Mouse (Mus musculus) spleen, adult 2 months (tissue): ENCODE data around the gene Dhdh. TPM values are rescaled to one million over a fixed set of nuclear protein-coding genes. Genes with fewer than 3 reads are reported as not detected.
"Not testable (repeated sequence)": the region's sequence is repeated elsewhere in the genome, so short reads cannot be mapped to it uniquely, and the experiment has no call there.

Experiments used
- DNase-seq, 2 experiments: peaks; one replicate each; pipeline versions ENCODE4 v3.0.0 to v3.0.0-alpha.2; 2012 to 2021; ENCODE audit warnings: low spot score in 2 of 2, low read depth in 1 of 2
- H3K27ac ChIP-seq: fragments of 200-500 bp; 2 replicates; pipeline ENCODE4 v1.5.1; 2012; ENCODE audit warnings: low read length, inconsistent platforms; ENCODE audit not compliant: insufficient read depth
- H3K27me3 ChIP-seq: fragments of 200-500 bp; 2 replicates; pipeline ENCODE4 v1.6.1; 2012; ENCODE audit warnings: mild to moderate bottlenecking, moderate library complexity, low read length, inconsistent platforms; ENCODE audit not compliant: control insufficient read depth, insufficient read depth
- H3K36me3 ChIP-seq: fragments of 200-500 bp; 2 replicates; pipeline ENCODE4 v1.6.1; 2012; ENCODE audit warnings: mild to moderate bottlenecking, low read length, inconsistent platforms; ENCODE audit not compliant: control insufficient read depth, insufficient read depth
- H3K4me1 ChIP-seq: fragments of 200-500 bp; 2 replicates; pipeline ENCODE4 v1.6.1; 2011; ENCODE audit warnings: inconsistent platforms; ENCODE audit not compliant: control insufficient read depth, insufficient read depth, insufficient read length
- H3K4me3 ChIP-seq: fragments of 200-500 bp; 2 replicates; pipeline ENCODE4 v1.5.1; 2011; ENCODE audit warnings: mild to moderate bottlenecking, inconsistent platforms; ENCODE audit not compliant: insufficient read depth, insufficient read length; ENCODE audit errors: extremely low read depth
- CTCF ChIP-seq: fragments of 200-500 bp; IDR thresholded peaks from 2 replicates; pipeline ENCODE4 v1.5.1; 2011; ENCODE audit warnings: mild to moderate bottlenecking, inconsistent platforms; ENCODE audit not compliant: insufficient read depth, insufficient read length, insufficient replicate concordance; ENCODE audit errors: extremely low read depth
- POLR2A ChIP-seq: fragments of 200-500 bp; IDR thresholded peaks from 2 replicates; pipeline ENCODE4 v1.6.1; 2011; ENCODE audit warnings: low read depth, low read length, inconsistent platforms
- WGBS: fragments of 180-500 bp; shearing (Covaris S2); methylation state at CpG from one replicate; pipeline ENCODE4 v1.1.7; 2018; 5-methylcytosine and 5-hydroxymethylcytosine counted together
- polyA plus RNA-seq: library from polyadenylated mRNA; depleted of rRNA; stranded (reverse); fragments of >200 nt; gene quantifications from 2 replicates; pipeline ENCODE4 v1.2.3, GENCODE M21; 2012

The Dhdh gene
- polyA plus RNA-seq, 1 experiment: 1.6 TPM

DNA sequence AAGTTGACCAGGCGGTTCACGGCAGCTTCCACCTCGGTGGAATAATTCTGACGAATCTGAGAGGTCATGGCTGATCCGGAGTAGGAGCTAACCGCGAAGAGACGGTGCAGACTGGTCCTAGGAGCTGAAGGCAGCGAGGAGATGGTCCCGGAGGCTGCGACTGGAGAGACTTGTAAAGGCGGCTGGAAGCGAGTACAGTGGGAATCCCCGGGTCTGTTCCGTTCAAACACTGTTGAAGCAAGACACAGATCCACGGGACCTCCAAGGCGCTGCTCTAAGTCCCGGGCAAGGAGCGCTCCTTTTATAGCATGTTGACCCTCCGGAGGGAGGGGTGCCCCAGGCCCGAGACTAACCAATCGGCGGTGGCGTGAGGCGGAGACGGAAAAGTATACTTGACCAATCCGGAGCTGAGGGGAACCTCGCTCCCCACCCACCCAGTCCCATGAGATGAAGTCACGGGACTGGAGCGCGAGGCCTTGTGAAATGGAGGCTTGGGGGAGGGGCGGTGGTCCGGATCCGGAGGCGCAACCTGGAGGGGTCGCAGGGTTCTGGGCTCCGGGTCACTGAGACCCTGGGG lies 29.0 kb downstream of the Dhdh start, which contains the start of gene Ftl1:
Gene Ftl1, minus strand, starts transcription at position 321 of the 577 bp plus-strand sequence.
- peaks cover 29% of the 10 kb centered on the region for H3K36me3 ChIP-seq
- WGBS: under 1% methylated on average over 37 of the region's 37 CpGs
- not testable (repeated sequence) for H3K4me1 ChIP-seq

DNA sequence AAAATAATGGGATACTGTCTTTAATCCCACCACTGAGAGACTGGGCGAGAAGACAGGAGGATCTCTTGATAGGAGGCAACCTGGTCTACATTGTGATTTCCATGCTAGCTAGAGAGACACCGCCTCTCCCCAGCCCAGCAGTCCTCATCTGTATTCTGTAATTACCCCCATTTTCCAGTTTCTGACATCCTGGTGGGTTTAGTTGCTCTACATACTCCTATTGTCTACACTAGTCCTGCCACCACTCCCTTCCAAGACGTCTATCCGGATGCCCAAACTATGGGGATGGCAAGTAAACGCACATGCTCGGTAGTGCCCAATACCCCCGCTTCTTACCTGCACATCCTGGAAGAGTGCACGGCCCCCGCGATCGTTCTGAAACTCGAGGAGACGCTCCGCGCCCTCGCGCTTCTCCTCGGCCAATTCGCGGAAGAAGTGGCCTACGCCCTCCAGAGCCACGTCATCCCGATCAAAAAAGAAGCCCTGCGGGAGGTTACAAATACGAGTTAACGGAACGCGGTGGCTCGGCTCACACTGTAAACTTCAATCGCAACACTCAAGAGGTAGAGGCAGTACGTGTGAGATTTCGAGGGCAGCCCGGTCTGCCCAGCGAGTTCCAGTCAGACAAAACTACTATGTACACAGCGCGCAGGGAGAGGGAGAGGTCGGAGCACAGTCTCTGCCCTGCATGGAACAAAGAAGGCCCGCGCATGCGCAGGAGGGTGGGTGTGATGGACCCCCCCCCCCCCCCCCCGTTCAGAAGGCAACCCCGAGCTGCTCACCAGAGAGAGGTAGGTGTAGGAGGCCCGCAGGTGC lies 29.6 kb downstream of the Dhdh start:
- Histone ChIP-seq H3K4me1 (peaks cover 6% of the 10 kb centered on the region; the same call in 1 of the 2 replicates), H3K4me3 (peak overlapping the region; percentile 84), H3K27ac (peak overlapping the region; percentile 87), H3K36me3 (peaks cover 28% of the 10 kb centered on the region), H3K27me3 (no peaks in the 10 kb centered on the region)
- peak; percentile 52 to 78 for DNase-seq
- TF ChIP-seq POLR2A: peak; percentile 19; the same call in 1 of the 2 replicates
- no peak for TF ChIP-seq CTCF
- WGBS: 1% methylated on average over 43 of the region's 43 CpGs

More for the DNA sequence above, 29.0 kb downstream of the Dhdh start, which contains the start of gene Ftl1:
- peak within 1 kb of the TSS; percentile 84 for H3K4me3 ChIP-seq
- H3K27me3 ChIP-seq: not testable (repeated sequence)
- DNase-seq: peak; percentile 94 to 96
- H3K27ac ChIP-seq: peak within 1 kb of the TSS; percentile 87
- peak; percentile 87 for TF ChIP-seq POLR2A

DNA sequence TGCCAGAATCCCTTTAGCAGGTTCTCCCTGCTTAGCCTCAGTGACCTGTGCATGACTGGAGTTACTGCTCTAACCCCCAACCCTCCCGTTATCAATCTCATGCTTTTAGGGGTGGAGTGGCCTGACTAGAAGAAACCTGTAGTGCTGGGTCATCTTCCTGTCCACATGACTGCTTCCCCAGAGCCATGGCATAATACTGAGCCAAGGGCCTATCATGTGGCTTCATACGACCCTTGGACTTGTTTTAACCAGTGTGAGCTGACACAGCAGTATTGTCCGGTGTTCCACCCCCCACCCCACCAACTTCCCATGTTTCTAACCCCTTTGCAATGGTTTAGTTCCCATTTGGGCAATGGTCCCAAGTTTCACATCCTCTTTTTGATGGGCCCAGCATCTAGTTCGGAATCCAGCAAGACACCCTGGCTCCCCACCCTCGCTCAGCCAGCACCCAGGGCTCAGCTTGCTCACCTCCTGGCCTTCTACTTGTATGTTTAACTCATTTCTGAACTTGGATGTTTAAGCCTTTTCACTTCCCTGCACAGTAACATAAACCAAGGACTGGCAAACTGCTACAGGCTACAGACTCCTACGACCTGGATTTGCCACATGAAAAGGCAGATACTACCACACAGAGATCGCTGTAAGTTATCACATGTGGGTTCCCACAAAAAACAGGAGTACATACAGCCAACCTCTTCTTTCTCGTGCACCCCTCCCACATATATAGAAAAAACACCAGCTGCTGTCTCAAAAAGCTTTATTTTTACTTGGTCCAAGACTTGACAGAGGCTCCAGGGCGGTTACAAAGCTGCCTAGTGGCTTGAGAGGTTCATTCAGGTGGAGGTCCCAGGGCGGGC lies 31.2 kb downstream of the Dhdh start:
- peaks cover 6% of the 10 kb centered on the region; the same call in 1 of the 2 replicates for H3K4me1 ChIP-seq
- TF ChIP-seq POLR2A (no peak), CTCF (no peak)
- peak overlapping the region; percentile 18; the same call in 1 of the 2 replicates for H3K4me3 ChIP-seq
- H3K27me3 ChIP-seq: no peaks in the 10 kb centered on the region
- peaks cover 20% of the 10 kb centered on the region for H3K36me3 ChIP-seq
- WGBS: 41% methylated on average over 10 of the region's 10 CpGs
- DNase-seq: peak; percentile 38 to 52
- peak overlapping the region; percentile 31 for H3K27ac ChIP-seq

DNA sequence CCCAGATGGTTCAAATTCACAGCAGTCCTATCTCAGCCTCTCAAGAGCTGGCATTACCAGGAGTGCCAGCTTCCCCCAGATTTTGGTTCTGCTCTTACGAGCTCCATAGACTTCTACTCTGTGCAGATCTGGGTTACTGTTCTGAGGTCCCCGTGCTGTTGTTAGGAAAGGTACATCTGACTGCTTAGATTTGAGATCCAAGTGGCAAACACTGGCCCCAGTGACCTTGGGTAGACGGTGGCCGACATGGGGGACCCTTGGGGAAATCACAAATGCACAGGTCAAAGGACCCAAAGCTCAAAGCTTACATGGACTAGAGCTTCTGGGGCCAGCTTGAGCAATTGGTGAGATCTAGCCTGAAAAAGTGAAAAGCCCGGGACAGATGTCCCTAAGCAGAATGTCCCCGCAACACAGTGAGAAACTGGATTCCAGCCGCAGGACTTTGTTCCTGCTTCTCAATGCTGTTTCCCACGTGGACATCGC lies 31.8 kb downstream of the Dhdh start:
- TF ChIP-seq CTCF: no peak
- no peak for TF ChIP-seq POLR2A
- no peak for DNase-seq
- peaks cover 6% of the 10 kb centered on the region; the same call in 1 of the 2 replicates for H3K4me1 ChIP-seq
- H3K27ac ChIP-seq: peak overlapping the region; percentile 4
- no peaks in the 10 kb centered on the region for H3K27me3 ChIP-seq
- no peak overlapping the region for H3K4me3 ChIP-seq
- peaks cover 17% of the 10 kb centered on the region for H3K36me3 ChIP-seq
- 64% methylated on average over 9 of the region's 9 CpGs for WGBS

DNA sequence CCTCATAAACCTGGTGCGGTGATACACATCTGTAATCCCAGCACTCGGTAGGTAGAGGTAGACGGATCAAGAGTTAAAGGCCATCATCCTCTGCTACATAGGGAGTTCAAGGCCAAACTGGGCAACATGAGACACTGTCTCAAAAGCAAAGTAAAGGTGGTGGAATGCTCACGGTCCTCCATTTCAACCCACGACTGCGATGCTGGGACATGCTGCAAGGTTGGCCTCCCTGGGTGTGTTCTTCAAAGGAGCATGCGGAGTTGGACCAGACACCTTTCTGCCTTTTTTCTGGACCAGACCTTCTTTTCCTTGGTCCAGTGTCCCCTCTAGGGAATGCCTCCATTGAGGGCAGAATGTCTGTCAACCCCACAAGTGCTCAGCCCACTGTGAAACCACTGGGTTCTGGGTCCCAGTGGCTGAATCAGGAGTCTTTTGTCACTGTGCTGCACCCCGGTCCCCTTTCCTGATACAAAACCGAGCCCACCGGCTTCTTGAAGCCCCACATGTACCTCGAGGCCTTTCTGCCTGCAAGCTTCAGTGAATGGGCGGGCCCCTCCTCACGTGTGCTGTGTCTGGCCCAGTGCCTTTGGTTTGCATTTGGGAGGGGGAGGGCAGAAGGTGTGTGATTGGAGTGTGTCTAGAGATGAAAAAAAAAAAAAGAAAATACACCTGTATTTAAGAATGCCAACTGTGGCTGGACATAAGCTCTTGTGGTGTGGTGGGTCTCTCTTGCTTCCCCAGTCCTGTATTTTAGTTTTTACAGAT lies 32.5 kb downstream of the Dhdh start:
- no peaks in the 10 kb centered on the region for H3K27me3 ChIP-seq
- H3K27ac ChIP-seq: no peak overlapping the region
- H3K4me3 ChIP-seq: no peak overlapping the region
- no peak for DNase-seq
- H3K36me3 ChIP-seq: peaks cover 15% of the 10 kb centered on the region
- WGBS: 85% methylated on average over 13 of the region's 13 CpGs
- peaks cover 6% of the 10 kb centered on the region; the same call in 1 of the 2 replicates for H3K4me1 ChIP-seq
- TF ChIP-seq POLR2A (no peak), CTCF (no peak)

DNA sequence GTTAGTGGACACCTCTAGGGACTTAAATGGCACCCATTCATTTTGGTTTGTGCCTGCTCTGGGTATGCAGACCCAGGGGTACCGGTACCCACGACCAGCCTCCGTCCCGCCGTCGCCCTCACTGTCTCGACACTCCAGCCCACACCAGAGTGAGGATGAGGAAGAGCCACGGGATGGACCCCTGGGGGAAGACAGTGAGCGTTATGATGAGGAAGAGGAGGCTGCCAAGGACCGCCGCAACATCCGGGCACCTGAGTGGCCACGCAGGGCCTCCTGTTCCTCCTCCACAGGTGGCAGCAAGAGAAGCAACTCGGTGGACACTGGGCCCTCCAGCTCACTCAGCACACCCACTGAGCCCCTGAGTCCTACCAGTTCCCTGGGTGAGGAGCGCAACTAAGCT lies 33.6 kb downstream of the Dhdh start:
- TF ChIP-seq CTCF: no peak
- Histone ChIP-seq H3K27me3 (no peaks in the 10 kb centered on the region), H3K4me1 (peaks cover 6% of the 10 kb centered on the region; the same call in 1 of the 2 replicates), H3K36me3 (peaks cover 15% of the 10 kb centered on the region), H3K4me3 (no peak overlapping the region), H3K27ac (no peak overlapping the region)
- 96% methylated on average over 15 of the region's 15 CpGs for WGBS
- DNase-seq: no peak
